Mouse (Mus musculus): ENCODE data around the gene Zfp661. TPM values are rescaled to one million over a fixed set of nuclear protein-coding genes. Genes with fewer than 3 reads are reported as not detected.

Zfp661 gene
- polyA plus RNA-seq (2012), result 0.17 and 0.24 TPM in 2 replicates

GRCm38 (mm10) chr2:127586694-127587513 lies at the start of gene Zfp661, which contains the start of gene Mrps5:
TSS of gene Zfp661 (minus strand) at chr2:127587094.
TSS of gene Mrps5 (plus strand) at chr2:127587222.

GRCm38 (mm10) chr2:127541185-127541584 lies 45.7 kb downstream of the Zfp661 start, which contains the start of gene Prom2:
TSS of gene Prom2 (minus strand) at chr2:127541467.

Other genes starting within 250 kb of the Zfp661 start
- gene Astl, start 248.5 kb downstream of the Zfp661 start, polyA plus RNA-seq (2012), result 0.03 TPM in 1 of 2 replicates, not detected in the other
- 0.02 and 0.11 TPM in 2 replicates for gene Adra2b, start 223.9 kb downstream of the Zfp661 start, polyA plus RNA-seq (2012)
- 0.06 TPM in 1 of 2 replicates, not detected in the other for gene Gpat2, start 161.9 kb downstream of the Zfp661 start, polyA plus RNA-seq (2012)
- gene Fahd2a, start 142.5 kb downstream of the Zfp661 start, polyA plus RNA-seq (2012), result 18.8 and 29.7 TPM in 2 replicates
- gene Kcnip3, start 65.0 kb downstream of the Zfp661 start, polyA plus RNA-seq (2012), result 16.2 and 26.9 TPM in 2 replicates
- gene Prom2, start 45.6 kb downstream of the Zfp661 start, polyA plus RNA-seq (2012), result 0.14 TPM in 1 of 2 replicates, not detected in the other
- gene Mrps5, start 128 bp upstream of the Zfp661 start, polyA plus RNA-seq (2012), result 165 and 196 TPM in 2 replicates
- gene Mal, start 69.6 kb upstream of the Zfp661 start, polyA plus RNA-seq (2012), result not detected in 2 replicates
- not detected in 2 replicates for gene Mall, start 142.8 kb upstream of the Zfp661 start, polyA plus RNA-seq (2012)
- gene Nphp1, start 201.8 kb upstream of the Zfp661 start, polyA plus RNA-seq (2012), result 4.1 and 7.1 TPM in 2 replicates
- gene Mtln, start 205.4 kb upstream of the Zfp661 start, polyA plus RNA-seq (2012), result 69.8 and 79.8 TPM in 2 replicates
- gene Bub1, start 244.8 kb upstream of the Zfp661 start, polyA plus RNA-seq (2012), result 4.1 and 4.9 TPM in 2 replicates

Data from megakaryocyte-erythroid progenitor cell, adult 5 weeks (primary cell).